Mouse (Mus musculus) liver, adult 2 months (tissue): ENCODE measurements around the gene Cux1.

ENCODE experiments used
- CTCF ChIP-seq: fragments of 200-500 bp; IDR thresholded peaks from 2 replicates; pipeline ENCODE4 v1.5.1; 2011; ENCODE audit warnings: low read depth, low read length, control low read depth
- POLR2A ChIP-seq: fragments of 200-500 bp; IDR thresholded peaks from 2 replicates; pipeline ENCODE4 v1.6.1; 2011; ENCODE audit warnings: low read length, control low read depth; ENCODE audit not compliant: insufficient read depth; ENCODE audit errors: extremely low read depth

GRCm38 (mm10) chr5:136527871-136528270 lies 39.4 kb downstream of the Cux1 start:
- no peak for TF ChIP-seq CTCF
- TF ChIP-seq POLR2A = no peak
